Mouse (Mus musculus): ENCODE data around the gene Srgap1.

DNA sequence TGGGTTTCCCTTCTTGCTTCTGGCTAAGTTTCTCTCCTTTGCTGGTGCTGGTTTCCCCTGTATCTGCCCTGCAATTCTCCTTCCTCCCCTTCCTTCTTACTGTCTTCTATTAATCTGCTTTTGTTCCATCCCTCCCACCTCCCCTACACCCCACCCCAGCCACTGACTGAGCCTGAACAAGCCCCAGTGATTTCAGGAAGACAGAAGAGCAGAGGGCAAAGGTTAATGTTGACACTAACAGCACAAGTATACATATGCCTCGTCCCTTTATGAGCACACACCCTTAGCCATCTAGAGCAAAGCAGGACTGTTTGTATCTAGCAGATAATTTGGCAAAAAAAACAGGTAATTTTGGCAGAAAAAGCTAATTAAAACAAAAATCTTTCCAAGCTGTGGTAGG is 291.3 kb downstream of the Srgap1 start:
- TF ChIP-seq CTCF (IDR thresholded peaks at IDR 0.05; ENCODE audit: extremely low read depth, insufficient read length, insufficient replicate concordance, low read depth, low read length) (no peak), POLR2A (IDR thresholded peaks at IDR 0.05; ENCODE audit: low read depth, low read length) (no peak)
